Mouse (Mus musculus) CH12F3 (cell line): ENCODE data around the gene Ppm1e.

Experiments
- in situ Hi-C: fragments of 300-500 bp; cut with MboI; formaldehyde crosslinking; loops from 2 replicates; pipeline ENCODE4 v1.14.3; 2020; ENCODE audit warnings: low sequenced_read_pairs

Ppm1e gene

DNA sequence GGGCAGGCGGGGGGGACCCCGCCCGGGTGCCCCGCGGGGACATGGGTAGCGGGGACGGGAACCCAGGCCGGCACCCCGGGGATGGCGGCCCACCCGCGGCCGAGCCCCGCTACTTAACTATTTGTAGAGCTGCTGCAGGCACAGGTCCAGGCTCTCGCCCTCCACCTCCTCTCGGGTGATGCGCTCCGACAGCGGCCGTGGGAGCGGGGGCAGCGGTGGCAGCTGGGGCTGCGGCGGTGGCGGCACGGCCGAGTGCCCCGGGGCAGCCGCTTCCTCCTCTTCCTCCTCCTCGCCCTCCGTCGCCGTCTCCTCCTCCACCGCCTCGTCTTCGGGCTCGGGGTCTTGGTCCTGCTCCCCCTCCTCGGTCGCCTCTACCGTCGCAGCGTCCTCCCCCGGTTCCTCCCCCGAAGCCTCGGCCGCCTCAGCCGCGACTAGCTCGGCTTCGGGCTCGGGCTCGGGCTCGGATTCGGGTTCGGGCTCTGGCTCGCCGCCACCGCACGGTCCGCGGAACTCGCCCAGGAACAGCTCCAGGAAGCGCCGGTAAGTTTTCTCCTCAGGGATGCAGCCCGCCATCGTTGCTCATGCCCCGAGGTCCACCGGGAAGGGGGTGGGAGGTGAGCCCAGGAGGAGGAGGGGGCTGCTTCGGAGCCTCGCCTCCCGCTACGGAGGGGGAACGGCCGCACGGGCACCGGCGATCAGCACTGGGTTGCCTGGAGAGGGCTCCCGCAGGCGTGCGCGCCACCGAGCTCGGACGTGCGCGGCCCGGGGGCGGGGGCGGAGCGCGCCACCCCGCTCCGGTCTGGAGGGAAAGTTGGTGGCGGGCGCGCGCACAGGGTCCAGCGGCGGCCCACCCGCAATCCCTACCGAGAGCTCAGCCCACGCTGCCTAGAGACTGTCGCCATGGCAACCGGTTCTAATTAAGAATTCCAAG lies at the start of gene Ppm1e:
Gene Ppm1e (minus strand): TSS at position 693 of the 931 bp plus-strand sequence.
- in situ Hi-C loops = no loop called here

DNA sequence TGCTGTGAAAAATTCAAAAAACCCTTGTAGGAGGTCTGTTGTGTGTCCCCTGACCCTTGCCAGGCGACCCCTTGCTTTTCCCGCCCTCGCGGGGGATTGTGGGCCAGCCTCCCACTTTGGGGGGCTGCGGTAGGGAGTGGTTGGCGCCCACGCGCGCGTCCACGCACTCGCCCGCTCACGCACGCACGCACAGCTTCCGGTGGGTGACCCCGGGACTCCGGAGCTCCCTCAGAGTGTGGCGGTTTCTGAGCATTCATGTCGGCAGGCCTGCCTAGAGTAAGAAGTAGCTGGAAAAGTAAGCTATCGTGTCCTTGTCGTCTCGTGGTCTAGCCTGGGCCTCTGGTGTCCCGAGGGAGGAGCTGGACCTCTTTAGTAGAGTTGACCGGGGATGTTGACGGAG lies 46.1 kb upstream of the Ppm1e start, which contains the start of the genes Rad51c and Tex14:
Gene Rad51c (minus strand): TSS at position 79 of the 400 bp plus-strand sequence.
Gene Tex14 (plus strand): TSS at position 190 of the 400 bp plus-strand sequence.
- in situ Hi-C loops = no loop called here

DNA sequence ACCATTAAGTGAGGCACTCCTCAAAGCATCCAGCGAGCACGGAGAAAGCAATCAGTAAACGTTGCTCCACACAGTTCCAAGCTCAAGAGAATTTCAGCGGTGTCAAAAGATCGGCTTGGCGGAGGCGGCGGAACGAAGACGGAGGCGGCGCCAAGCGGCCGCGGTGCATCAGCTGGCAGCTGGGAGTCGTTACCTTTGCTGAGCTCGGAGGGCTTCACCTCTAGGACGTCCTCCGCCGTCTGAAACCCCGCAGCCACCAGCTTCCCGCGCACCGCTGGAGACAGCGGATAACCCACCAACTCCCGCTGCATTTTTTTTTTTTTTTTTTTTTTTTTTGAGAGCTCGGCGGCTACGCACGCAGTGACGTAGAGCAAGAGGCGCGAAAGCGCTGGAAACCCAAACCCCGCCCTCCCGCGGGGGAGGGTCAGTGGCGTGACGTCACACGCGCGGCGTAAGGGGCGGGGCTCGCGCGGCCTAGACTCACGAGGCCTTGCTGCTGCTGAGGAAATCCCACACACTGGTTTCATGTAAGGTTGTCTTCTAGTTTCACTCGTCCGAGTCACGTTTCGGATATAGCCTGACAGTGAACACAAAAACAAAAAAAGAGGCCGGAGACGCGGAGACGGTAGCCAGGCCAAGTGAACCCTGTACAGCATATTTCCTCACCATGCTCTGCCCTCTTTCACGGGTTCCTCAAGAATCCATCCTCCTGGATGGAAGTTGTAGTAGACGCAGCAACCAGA lies 45.5 kb upstream of the Ppm1e start:
- in situ Hi-C loops = no loop called here

DNA sequence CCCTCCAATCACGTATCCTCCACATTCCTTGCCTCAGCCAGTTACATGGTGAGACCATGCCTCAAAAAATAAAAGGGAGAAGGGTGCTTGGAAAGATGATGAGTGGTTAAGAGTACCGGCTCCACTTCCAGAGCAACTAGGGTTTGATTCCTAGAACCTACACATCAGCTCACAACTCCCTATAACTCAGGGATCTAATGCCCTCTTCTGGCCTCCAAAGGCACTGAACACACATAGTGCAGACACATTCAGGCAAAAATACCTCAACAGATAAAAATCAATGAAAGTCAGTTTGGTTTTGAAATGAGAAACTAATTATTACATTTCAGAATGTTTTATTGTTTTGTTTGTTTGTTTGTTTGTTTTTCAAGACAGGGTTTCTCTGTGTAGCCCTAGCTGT lies 39.6 kb upstream of the Ppm1e start:
- in situ Hi-C loops = loop anchor here (10.0 kb wide), 1 partner anchor 174 kb away; no protein-coding TSS in a partner anchor

DNA sequence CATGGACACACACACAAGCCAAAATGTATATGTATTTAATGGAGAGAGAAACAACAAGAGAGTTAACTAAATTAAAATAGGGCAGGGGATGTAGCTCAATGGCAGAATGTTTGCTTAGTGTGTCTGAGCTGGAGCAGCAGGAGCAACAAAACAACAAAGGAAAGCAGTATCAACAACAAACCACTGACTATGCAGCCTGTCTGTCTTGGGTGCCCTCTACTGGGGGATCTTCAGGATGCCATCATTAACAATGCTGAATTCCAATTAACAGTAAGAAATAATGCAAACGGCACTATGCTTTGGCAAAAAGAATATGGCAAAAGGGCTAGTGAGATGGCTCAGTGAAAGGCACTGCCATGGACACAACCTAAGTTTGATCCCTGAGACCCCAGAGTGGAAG lies 35.0 kb upstream of the Ppm1e start:
- in situ Hi-C loops = loop anchor here (10.0 kb wide), 1 partner anchor 169 kb away; no protein-coding TSS in a partner anchor

DNA sequence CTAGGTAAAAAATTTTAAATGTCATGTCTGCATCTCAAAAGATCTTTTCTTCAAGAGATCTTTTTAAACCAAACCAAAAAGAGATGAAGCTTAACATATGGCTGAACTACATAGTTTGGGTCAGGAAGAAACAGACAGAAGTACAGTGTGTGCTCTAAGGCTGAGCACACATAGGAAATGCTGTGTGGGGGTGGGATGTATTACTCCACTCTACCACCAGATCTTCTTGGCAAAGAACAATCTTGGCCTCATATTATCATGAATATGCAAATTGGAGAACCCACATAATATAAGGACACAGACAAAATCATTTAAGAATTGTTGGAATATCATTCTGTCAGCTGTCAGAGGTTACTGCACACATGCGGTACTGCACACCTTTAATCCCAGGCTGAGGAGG lies 26.9 kb upstream of the Ppm1e start:
- in situ Hi-C loops = no loop called here

DNA sequence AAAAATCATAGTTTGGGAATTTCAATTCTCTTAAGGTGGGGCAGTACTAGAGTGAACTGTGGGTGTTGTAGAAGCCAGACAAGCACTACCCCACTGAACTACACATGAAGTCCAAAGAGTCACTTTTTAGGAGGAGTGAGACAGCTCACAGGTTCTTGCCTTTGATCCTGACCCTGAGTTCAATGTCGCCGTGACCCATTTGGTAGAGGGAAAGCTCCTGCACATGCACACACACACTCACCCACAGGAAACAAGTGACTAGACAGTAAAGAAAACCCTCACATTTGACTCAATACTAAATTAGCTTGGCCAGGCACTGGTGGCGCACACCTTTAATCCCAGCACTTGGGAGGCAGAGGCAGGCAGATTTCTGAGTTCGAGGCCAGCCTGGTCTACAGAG lies 25.7 kb upstream of the Ppm1e start:
- in situ Hi-C loops = no loop called here

DNA sequence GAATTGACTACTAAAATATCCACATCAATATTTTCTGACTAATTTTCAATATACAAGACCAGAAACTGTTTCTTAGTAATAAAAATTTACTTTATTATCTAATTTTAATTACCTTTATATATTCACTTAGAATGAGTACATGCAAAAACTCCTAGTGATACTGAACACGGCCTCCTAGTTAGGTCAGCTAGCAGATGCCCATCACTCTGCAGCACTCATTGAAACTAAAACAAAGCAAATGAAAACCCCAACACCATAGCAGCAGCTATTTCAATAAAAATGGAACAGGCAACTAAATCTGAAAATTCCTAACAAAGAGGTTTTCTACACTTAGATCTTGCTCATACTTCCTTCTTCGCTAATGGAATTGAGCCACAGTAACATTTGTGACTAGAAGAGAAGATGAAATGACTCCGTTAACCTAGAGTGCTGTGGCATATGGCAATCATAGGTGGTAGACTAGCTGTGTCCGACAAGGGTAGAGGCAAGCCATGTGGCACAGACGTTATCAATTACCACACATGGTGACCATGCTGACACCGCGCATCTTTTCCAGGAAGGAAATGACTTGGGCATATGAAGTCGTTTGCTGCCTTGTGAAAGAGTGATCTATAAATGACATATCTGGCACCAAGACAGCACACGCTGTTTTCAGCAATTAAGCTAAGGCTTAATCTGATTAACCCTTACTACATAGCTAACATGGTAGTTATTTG lies 9.2 kb upstream of the Ppm1e start:
- in situ Hi-C loops = no loop called here

DNA sequence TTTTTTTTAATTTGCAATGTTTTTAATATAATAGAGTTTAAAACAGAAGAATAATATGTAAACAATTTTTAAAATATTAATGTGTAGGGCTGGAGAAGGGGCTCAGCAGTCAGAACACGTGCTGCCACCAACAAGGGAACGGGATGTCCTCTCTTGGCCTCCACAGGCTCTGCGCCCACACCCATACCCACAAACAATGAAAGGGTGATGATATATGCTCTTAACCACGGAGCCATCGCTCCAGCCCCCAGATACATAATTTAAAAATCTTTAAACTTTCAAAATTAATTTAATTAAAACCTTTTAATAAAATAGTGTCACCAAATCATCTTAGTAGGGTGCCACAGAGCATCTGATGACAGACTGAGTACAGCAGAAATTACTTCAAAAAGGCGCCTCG lies 8.2 kb upstream of the Ppm1e start:
- in situ Hi-C loops = no loop called here

DNA sequence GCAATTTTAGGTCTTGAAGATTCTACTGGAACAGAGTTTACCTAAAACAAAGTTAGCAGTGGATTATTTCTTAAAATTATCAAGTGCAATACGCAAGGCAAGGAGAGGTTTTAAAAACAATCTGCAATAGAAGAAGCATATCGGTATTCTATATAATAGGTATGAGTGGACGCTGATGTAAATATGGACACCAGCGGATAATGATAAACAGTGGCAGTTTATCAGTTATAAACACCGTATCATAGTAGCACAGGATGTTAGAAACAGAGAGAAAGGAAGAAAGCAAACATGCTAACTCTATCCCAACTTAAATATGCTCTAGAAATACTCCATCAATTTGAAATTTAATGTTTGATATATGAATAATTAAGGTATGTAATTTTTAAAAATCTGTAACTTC lies 6.3 kb upstream of the Ppm1e start:
- in situ Hi-C loops = no loop called here

DNA sequence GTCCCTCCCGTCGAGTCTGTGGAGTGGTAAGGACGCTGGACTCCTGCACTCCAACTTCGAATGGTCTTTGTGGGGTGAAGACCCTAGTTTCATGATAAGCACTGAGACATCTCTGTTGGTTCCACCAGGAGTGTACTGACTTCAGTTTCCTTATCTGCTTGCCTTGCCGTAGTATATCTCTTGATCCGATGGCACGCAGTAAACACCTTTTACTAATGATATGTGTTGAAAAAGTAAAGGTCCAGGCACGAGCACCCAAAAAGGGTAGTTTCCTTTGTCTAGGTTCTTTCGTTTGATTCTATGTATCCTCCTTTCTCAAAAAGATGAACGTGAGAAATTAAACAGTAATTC lies 414 bp upstream of the Ppm1e start:
- in situ Hi-C loops = no loop called here

DNA sequence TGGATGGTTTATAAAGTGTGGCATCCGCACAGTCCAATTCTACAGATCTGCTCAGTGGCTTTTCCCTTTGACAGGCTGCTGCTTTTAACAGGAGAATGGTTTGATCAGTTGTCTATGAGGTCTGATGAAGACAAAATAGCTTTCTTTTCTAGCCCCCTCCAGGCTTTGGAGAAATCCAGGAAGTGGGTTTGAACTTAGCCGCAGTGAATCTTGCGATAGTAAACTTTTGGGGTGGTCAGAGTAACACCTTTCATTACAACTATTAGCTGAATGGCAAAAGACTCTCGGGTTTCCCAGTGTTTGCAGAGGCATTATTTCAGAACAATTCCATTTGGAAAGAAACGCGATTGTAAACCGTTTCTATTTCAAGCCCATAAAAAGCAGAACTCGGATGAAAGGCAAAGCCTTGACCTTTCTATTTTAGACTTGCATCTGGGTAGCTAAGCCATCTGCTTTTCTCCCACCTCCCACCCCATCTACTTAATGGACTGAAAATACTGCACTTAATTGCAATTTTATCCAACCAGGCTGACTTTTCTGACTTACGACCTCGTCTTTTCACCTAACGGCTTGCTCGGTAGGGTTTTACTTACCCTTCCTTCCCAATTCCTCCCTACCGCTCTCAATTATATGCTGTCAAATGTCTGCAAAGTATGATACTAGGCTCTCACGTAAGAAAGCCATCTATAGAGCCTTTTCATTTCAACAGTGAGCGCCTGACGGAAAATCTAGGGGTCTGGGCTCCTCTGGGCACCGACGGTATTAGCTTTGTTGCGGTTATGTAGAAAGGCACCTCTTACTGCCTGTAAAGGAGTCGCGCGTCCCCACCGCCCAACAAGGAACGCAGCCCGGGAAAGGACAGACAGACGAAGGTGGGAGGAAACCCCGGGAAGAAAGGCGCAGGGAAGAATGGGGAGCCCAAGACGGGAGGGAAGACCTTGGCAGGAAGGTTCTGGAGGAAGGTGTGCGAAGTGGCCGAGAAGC lies 1.2 kb downstream of the Ppm1e start:
- in situ Hi-C loops = no loop called here

DNA sequence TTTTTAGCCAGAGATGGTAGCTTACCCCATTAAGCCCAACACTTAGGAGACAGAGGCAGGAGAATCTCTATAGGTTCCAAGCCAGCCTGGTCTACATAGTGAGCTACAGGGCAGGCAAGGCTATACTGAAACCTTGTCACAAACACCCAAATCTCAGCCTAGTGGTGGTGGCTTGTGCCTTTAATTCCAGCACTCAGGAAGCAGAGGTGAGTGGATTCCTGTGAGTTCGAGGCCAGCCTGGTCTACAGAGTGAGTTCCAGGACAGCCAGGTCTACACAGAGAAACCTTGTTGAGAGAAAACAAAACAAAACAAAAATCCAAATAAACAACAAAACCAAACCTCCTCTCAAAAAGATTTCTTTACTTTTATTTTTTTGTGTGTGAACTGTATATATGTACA lies 4.0 kb downstream of the Ppm1e start:
- in situ Hi-C loops = no loop called here

DNA sequence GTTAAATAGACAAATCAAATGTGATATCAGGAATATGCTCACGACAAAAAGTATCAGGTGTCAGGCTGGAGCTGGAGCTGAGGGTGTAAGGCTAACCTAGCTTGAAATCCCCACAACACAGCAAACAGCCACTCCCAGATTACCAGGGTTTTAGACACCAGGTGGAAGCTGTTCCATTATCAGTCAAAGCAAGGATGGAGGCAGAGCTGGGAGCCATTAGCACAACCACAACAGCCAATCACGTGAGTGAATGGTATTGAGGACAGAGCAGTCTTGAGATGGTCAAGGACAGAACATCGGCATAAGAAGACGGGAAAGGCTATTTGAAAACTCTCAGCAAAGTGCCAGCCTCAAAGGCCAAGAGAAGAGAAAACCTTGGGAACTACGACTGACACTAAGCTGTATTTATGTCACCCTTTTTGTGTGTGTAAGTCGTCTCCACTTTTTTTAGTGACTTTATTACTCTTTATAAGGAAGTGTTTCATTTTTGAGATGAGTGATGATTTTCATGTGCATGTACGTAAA lies 5.1 kb downstream of the Ppm1e start:
- in situ Hi-C loops = no loop called here

DNA sequence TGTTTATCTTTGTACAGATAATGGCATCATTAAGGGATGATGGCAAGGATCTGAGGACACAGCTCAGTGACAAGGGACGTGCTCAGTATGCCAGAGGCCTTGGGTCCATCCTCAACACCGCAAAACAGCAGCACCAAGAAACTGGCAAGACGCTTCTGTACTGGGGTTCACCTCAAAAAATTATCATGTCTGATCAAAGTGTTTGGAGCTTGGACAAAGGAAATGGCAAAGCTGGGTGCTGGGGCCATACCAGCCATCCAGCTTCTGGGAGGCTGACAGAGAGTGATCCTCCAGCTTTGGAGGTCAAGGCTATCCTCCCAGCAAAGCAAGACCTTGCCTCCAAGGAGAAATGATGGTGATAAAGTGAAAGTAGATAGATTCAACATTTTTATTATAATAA lies 32.4 kb downstream of the Ppm1e start:
- in situ Hi-C loops = no loop called here

DNA sequence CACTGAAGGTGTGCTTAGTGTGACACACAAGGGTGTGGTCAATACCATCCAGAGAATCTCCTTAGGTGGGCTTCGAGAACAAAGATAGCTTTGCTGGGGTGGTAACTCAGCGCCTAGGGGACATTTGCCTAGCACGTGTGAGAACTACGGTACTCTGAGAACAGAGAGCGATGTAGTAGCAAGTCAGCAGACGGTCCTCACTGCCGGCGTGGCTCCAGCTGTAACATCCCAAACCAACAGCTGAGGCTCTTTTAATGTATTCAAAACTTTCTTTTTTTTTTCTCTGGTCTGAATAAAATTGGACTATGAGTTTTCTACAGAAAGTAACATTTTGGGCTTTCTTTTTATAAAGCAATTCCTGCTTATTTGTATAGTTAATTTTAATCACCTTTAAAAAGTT lies 36.3 kb downstream of the Ppm1e start:
- in situ Hi-C loops = no loop called here

DNA sequence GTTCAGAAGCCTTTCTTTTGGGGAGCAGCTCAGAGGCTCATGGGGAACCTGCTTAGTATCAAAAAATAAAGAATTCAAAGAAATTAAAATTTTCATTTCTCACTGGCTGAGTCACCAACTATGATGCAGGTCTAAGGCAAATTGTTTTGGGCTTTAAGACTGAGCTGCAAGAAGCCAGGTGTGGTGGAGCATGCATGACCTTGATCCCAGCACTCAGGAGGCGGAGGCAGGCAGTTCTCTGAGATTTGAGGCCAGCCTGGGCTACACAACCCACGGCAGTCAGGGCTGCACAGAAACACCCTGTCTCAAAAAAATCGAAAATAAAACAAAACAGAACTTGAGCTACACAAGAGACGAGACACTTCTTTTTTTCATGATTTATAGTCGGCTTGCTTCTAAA lies 38.8 kb downstream of the Ppm1e start:
- in situ Hi-C loops = no loop called here

DNA sequence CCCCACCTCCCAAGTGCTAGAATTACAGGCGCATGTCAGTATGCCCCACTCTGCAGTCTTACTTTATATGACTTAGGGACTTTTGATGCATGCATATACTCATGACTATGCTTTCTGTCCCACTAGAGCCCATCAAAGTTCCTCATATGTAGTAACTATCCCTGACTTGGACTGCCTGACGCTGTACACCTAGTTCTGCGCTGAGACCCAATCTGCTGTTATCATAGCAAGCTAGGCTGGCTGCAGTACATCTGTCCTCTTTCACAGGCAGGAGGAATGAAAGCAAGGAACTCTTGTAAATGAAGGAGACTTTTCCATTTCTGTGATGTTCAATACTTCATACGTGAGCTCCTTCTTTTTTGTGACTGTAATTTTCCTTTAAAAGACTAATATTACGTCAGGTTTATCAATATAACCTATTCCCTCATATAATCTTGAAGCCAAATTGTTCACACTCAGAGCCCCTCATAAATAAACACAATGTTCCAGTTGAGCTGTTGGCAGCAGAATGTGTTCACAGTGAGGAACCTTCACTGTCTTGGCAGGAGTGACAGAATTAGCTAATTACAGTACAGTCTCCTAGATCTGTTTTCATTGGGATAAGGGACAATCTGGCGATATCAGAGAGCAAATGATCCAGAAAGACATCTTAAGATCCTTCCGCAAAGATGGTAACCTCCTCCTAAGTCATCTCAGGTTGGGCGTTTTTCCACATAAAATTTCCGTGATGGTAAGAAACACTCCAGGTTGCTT lies 39.7 kb downstream of the Ppm1e start:
- in situ Hi-C loops = no loop called here

DNA sequence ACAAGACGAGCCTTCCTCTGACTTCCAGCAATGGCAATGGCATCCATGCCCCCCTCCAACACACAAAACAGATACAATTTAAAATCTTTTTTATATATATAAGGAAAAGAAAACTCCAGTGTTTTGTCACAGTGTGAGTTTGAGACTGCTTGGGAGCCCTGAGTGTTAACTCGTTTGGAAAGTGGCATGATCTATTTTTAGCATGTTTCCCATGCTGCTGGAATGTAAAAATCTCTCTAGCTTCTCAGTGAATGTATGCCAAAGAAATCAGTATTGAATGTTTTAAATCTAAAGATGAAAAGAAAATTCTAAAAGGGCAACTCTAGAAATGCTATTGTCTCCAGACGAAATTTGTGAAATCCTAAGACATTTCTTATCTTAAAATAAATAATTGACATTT lies 45.3 kb downstream of the Ppm1e start:
- in situ Hi-C loops = no loop called here
